Mouse (Mus musculus): ENCODE results near the gene Edc3. TPM values are rescaled to one million over a fixed set of nuclear protein-coding genes. Genes with fewer than 3 reads are reported as not detected.
A peak's percentile ranks its signal among the peaks of the same experiment; 100 is the strongest.

The Edc3 gene
- polyA plus RNA-seq (2015; fragmentation: Nextera tagmentation; extraction: Ambion mirVana): 15.2 and 17.0 TPM in 2 replicates

- no peaks in the 10 kb centered on the region for H3K27me3 ChIP-seq (ENCODE audit: control insufficient read depth, insufficient read depth, low read depth, low read length)
- WGBS (ENCODE audit: insufficient replicate concordance): under 1% methylated on average over 23 of the region's 23 CpGs
- ATAC-seq (ENCODE audit: low read depth): peak; percentile 93
- peaks cover 3% of the 10 kb centered on the region for H3K4me1 ChIP-seq (ENCODE audit: control insufficient read depth, low read depth, low read length)
- peaks cover under 1% of the 10 kb centered on the region; the same call in 1 of the 2 replicates for H3K36me3 ChIP-seq (ENCODE audit: control insufficient read depth, insufficient read depth)
- H3K9ac ChIP-seq (ENCODE audit: low read depth, low read length): peak within 1 kb of the TSS; percentile 83
- no peaks in the 10 kb centered on the region for H3K9me3 ChIP-seq (replicated peaks; ENCODE audit: control insufficient read depth, low read length)
- H3K27ac ChIP-seq (ENCODE audit: low read length): peak within 1 kb of the TSS; percentile 81
- H3K4me3 ChIP-seq (ENCODE audit: low read depth, low read length): peak within 1 kb of the TSS; percentile 84
- H3K4me2 ChIP-seq (ENCODE audit: low read depth, low read length): peak within 1 kb of the TSS; percentile 68
Observed at GRCm38 (mm10) chr9:57708068-57708719, at the start of gene Edc3. Edc3 (plus strand) TSS chr9:57708540.

- Histone ChIP-seq H3K27me3 (ENCODE audit: control insufficient read depth, insufficient read depth, low read depth, low read length) (no peaks in the 10 kb centered on the region; the same call in 1 of the 2 replicates), H3K4me1 (ENCODE audit: control insufficient read depth, low read depth, low read length) (peaks cover 21% of the 10 kb centered on the region), H3K4me3 (ENCODE audit: low read depth, low read length) (no peak overlapping the region), H3K9ac (ENCODE audit: low read depth, low read length) (no peak overlapping the region), H3K27ac (ENCODE audit: low read length) (no peak overlapping the region), H3K9me3 (replicated peaks; ENCODE audit: control insufficient read depth, low read length) (no peaks in the 10 kb centered on the region), H3K4me2 (ENCODE audit: low read depth, low read length) (no peak overlapping the region), H3K36me3 (ENCODE audit: control insufficient read depth, insufficient read depth) (no peaks in the 10 kb centered on the region)
- no peak for ATAC-seq (ENCODE audit: low read depth)
- WGBS (ENCODE audit: insufficient replicate concordance): 67% methylated on average over 4 of the region's 4 CpGs
Observed at GRCm38 (mm10) chr9:57658970-57659369, 49.4 kb upstream of the Edc3 start.

- no peak overlapping the region for H3K4me3 ChIP-seq (ENCODE audit: low read depth, low read length)
- peaks cover 21% of the 10 kb centered on the region for H3K4me1 ChIP-seq (ENCODE audit: control insufficient read depth, low read depth, low read length)
- no peak overlapping the region for H3K27ac ChIP-seq (ENCODE audit: low read length)
- H3K9ac ChIP-seq (ENCODE audit: low read depth, low read length): no peak overlapping the region
- peak; percentile 66 for ATAC-seq (ENCODE audit: low read depth)
- H3K4me2 ChIP-seq (ENCODE audit: low read depth, low read length): no peak overlapping the region
- H3K9me3 ChIP-seq (replicated peaks; ENCODE audit: control insufficient read depth, low read length): no peaks in the 10 kb centered on the region
- 15% methylated on average over 4 of the region's 4 CpGs for WGBS (ENCODE audit: insufficient replicate concordance)
- H3K27me3 ChIP-seq (ENCODE audit: control insufficient read depth, insufficient read depth, low read depth, low read length): no peaks in the 10 kb centered on the region; the same call in 1 of the 2 replicates
- no peaks in the 10 kb centered on the region for H3K36me3 ChIP-seq (ENCODE audit: control insufficient read depth, insufficient read depth)
Observed at GRCm38 (mm10) chr9:57659774-57660173, 48.6 kb upstream of the Edc3 start.

- no peaks in the 10 kb centered on the region for H3K36me3 ChIP-seq (ENCODE audit: control insufficient read depth, insufficient read depth)
- no peaks in the 10 kb centered on the region; the same call in 1 of the 2 replicates for H3K27me3 ChIP-seq (ENCODE audit: control insufficient read depth, insufficient read depth, low read depth, low read length)
- no peaks in the 10 kb centered on the region for H3K9me3 ChIP-seq (replicated peaks; ENCODE audit: control insufficient read depth, low read length)
- H3K27ac ChIP-seq (ENCODE audit: low read length): peak overlapping the region; percentile 43; the same call in 1 of the 2 replicates
- peaks cover 21% of the 10 kb centered on the region for H3K4me1 ChIP-seq (ENCODE audit: control insufficient read depth, low read depth, low read length)
- H3K4me3 ChIP-seq (ENCODE audit: low read depth, low read length): no peak overlapping the region
- no peak overlapping the region; the same call in 1 of the 2 replicates for H3K4me2 ChIP-seq (ENCODE audit: low read depth, low read length)
- 25% methylated on average over 6 of the region's 6 CpGs for WGBS (ENCODE audit: insufficient replicate concordance)
- H3K9ac ChIP-seq (ENCODE audit: low read depth, low read length): 0 out of 2 replicates have a peak overlapping the region, but pooled peaks have one; percentile 7
- ATAC-seq (ENCODE audit: low read depth): peak; percentile 80
Observed at GRCm38 (mm10) chr9:57660501-57660900, 47.8 kb upstream of the Edc3 start.

GRCm38 (mm10) chr9:57661552-57661951, 46.8 kb upstream of the Edc3 start:
- Histone ChIP-seq H3K4me3 (ENCODE audit: low read depth, low read length) (no peak overlapping the region), H3K4me2 (ENCODE audit: low read depth, low read length) (no peak overlapping the region), H3K27ac (ENCODE audit: low read length) (no peak overlapping the region), H3K27me3 (ENCODE audit: control insufficient read depth, insufficient read depth, low read depth, low read length) (no peaks in the 10 kb centered on the region; the same call in 1 of the 2 replicates), H3K36me3 (ENCODE audit: control insufficient read depth, insufficient read depth) (no peaks in the 10 kb centered on the region), H3K9ac (ENCODE audit: low read depth, low read length) (no peak overlapping the region), H3K4me1 (ENCODE audit: control insufficient read depth, low read depth, low read length) (peaks cover 15% of the 10 kb centered on the region), H3K9me3 (replicated peaks; ENCODE audit: control insufficient read depth, low read length) (no peaks in the 10 kb centered on the region)
- WGBS (ENCODE audit: insufficient replicate concordance): 33% methylated on average over 3 of the region's 3 CpGs
- ATAC-seq (ENCODE audit: low read depth): no peak

GRCm38 (mm10) chr9:57664616-57665015, 43.7 kb upstream of the Edc3 start:
- Histone ChIP-seq H3K9me3 (replicated peaks; ENCODE audit: control insufficient read depth, low read length) (no peaks in the 10 kb centered on the region), H3K27me3 (ENCODE audit: control insufficient read depth, insufficient read depth, low read depth, low read length) (no peaks in the 10 kb centered on the region), H3K27ac (ENCODE audit: low read length) (no peak overlapping the region), H3K4me1 (ENCODE audit: control insufficient read depth, low read depth, low read length) (peaks cover 22% of the 10 kb centered on the region), H3K36me3 (ENCODE audit: control insufficient read depth, insufficient read depth) (no peaks in the 10 kb centered on the region), H3K4me2 (ENCODE audit: low read depth, low read length) (no peak overlapping the region), H3K4me3 (ENCODE audit: low read depth, low read length) (no peak overlapping the region), H3K9ac (ENCODE audit: low read depth, low read length) (no peak overlapping the region)
- WGBS (ENCODE audit: insufficient replicate concordance): 51% methylated on average over 7 of the region's 7 CpGs
- peak; percentile 50 for ATAC-seq (ENCODE audit: low read depth)

GRCm38 (mm10) chr9:57666536-57666935, 41.8 kb upstream of the Edc3 start:
- H3K36me3 ChIP-seq (ENCODE audit: control insufficient read depth, insufficient read depth): no peaks in the 10 kb centered on the region
- no peak overlapping the region for H3K4me3 ChIP-seq (ENCODE audit: low read depth, low read length)
- H3K4me2 ChIP-seq (ENCODE audit: low read depth, low read length): no peak overlapping the region
- no peak overlapping the region for H3K27ac ChIP-seq (ENCODE audit: low read length)
- H3K4me1 ChIP-seq (ENCODE audit: control insufficient read depth, low read depth, low read length): peaks cover 7% of the 10 kb centered on the region
- H3K9me3 ChIP-seq (replicated peaks; ENCODE audit: control insufficient read depth, low read length): no peaks in the 10 kb centered on the region
- ATAC-seq (ENCODE audit: low read depth): no peak
- 60% methylated on average over 8 of the region's 8 CpGs for WGBS (ENCODE audit: insufficient replicate concordance)
- no peak overlapping the region for H3K9ac ChIP-seq (ENCODE audit: low read depth, low read length)
- H3K27me3 ChIP-seq (ENCODE audit: control insufficient read depth, insufficient read depth, low read depth, low read length): no peaks in the 10 kb centered on the region

- Histone ChIP-seq H3K36me3 (ENCODE audit: control insufficient read depth, insufficient read depth) (no peaks in the 10 kb centered on the region), H3K27ac (ENCODE audit: low read length) (no peak overlapping the region), H3K4me1 (ENCODE audit: control insufficient read depth, low read depth, low read length) (peaks cover 6% of the 10 kb centered on the region), H3K4me2 (ENCODE audit: low read depth, low read length) (no peak overlapping the region), H3K27me3 (ENCODE audit: control insufficient read depth, insufficient read depth, low read depth, low read length) (no peaks in the 10 kb centered on the region), H3K4me3 (ENCODE audit: low read depth, low read length) (no peak overlapping the region), H3K9me3 (replicated peaks; ENCODE audit: control insufficient read depth, low read length) (no peaks in the 10 kb centered on the region), H3K9ac (ENCODE audit: low read depth, low read length) (no peak overlapping the region)
- ATAC-seq (ENCODE audit: low read depth): no peak
- 53% methylated on average over 3 of the region's 3 CpGs for WGBS (ENCODE audit: insufficient replicate concordance)
Observed at GRCm38 (mm10) chr9:57667136-57667535, 41.2 kb upstream of the Edc3 start.

- H3K27me3 ChIP-seq (ENCODE audit: control insufficient read depth, insufficient read depth, low read depth, low read length): no peaks in the 10 kb centered on the region
- WGBS (ENCODE audit: insufficient replicate concordance): 42% methylated on average over 11 of the region's 11 CpGs
- no peak overlapping the region for H3K9ac ChIP-seq (ENCODE audit: low read depth, low read length)
- no peak for ATAC-seq (ENCODE audit: low read depth)
- H3K4me1 ChIP-seq (ENCODE audit: control insufficient read depth, low read depth, low read length): peaks cover 6% of the 10 kb centered on the region
- H3K4me2 ChIP-seq (ENCODE audit: low read depth, low read length): no peak overlapping the region
- no peak overlapping the region for H3K27ac ChIP-seq (ENCODE audit: low read length)
- no peaks in the 10 kb centered on the region for H3K9me3 ChIP-seq (replicated peaks; ENCODE audit: control insufficient read depth, low read length)
- H3K36me3 ChIP-seq (ENCODE audit: control insufficient read depth, insufficient read depth): no peaks in the 10 kb centered on the region
- no peak overlapping the region for H3K4me3 ChIP-seq (ENCODE audit: low read depth, low read length)
Observed at GRCm38 (mm10) chr9:57667817-57668216, 40.5 kb upstream of the Edc3 start.

Data from liver, embryonic 16.5 days (tissue).